ENCODE assay signal across 8 mouse cellular contexts in the genomic region with DNA sequence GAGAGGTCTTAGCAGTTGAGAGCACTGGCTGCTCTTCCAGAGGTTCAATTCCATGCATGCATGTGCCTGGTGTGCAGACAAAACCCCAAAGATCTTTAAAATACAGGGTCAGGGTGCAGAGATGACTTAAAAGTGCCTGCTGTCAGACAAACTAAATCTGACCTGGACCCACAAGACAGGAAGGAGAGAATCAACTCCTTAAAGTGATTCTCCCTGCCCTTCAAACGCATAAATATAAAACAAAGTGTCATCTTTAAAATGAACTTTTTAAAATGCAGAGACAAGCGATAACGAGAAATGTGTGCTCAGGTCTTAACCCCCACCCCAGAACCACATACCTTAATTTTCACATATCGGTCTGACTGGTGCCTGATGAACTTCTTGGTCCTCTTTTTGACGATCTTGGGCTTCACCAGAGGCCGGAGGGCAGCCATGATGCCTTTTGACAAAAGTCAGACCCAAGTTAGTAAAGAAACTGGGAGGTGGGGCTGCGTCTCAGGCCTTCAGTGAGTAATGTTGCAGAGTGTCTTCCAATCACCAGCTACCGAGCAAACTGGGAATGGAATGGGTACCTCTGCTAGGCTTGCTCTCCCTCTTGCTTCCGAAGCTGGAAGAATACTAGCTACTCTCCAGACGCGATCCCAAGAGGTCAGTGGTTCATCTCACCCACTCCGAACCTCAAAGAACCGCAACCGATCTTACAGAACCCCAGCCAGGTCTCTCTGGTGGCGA. TPM values are rescaled to one million over a fixed set of nuclear protein-coding genes. Genes with fewer than 3 reads are reported as not detected.
DNase-seq lines count a peak whose midpoint lies in the region; ATAC-seq lines count a peak whose summit lies in the region.

No protein-coding gene starts in this region.

- WGBS in heart, embryonic 16.5 days = 2% methylated on average over 15 of the region's 15 CpGs
- 2% methylated on average over 15 of the region's 15 CpGs for WGBS in forebrain, embryonic 15.5 days
- WGBS in macrophage (ENCODE audit: missing documents) = 2% methylated on average over 15 of the region's 15 CpGs

- no peaks in the 10 kb centered on the region for H3K27me3 ChIP-seq in heart, embryonic 16.5 days (ENCODE audit: control insufficient read depth, insufficient read depth, low read length)
- H3K27me3 ChIP-seq in forebrain, embryonic 15.5 days = no peaks in the 10 kb centered on the region

- peak overlapping the region; percentile 93 for H3K27ac ChIP-seq in heart, embryonic 16.5 days (ENCODE audit: low read length)
- peak overlapping the region; percentile 97 for H3K27ac ChIP-seq in forebrain, embryonic 15.5 days (replicated peaks)
- peak overlapping the region; percentile 62 for H3K27ac ChIP-seq in macrophage

- H3K36me3 ChIP-seq in heart, embryonic 16.5 days (ENCODE audit: control insufficient read depth, insufficient read depth) = peaks cover 42% of the 10 kb centered on the region
- H3K36me3 ChIP-seq in forebrain, embryonic 15.5 days = peaks cover 34% of the 10 kb centered on the region
- H3K36me3 ChIP-seq in macrophage (ENCODE audit: inconsistent target) = peaks cover 28% of the 10 kb centered on the region; the same call in 1 of the 2 replicates

- H3K9me3 ChIP-seq in heart, embryonic 16.5 days (replicated peaks; ENCODE audit: control insufficient read depth, low read length) = no peaks in the 10 kb centered on the region
- no peaks in the 10 kb centered on the region for H3K9me3 ChIP-seq in forebrain, embryonic 15.5 days

- no peak for ATAC-seq in heart, embryonic 16.5 days (replicated peaks; ENCODE audit: extremely low read depth, insufficient read depth, low FRiP score)
- 0 out of 2 replicates have a peak, but pooled peaks have one; percentile 0 for ATAC-seq in forebrain, embryonic 15.5 days (replicated peaks)
- no peak for ATAC-seq in inflammation-experienced regulatory T-cells, adult 6 months

- peaks cover 20% of the 10 kb centered on the region for H3K4me1 ChIP-seq in heart, embryonic 16.5 days (ENCODE audit: control insufficient read depth, insufficient read depth, low read length)
- H3K4me1 ChIP-seq in forebrain, embryonic 15.5 days = peaks cover 23% of the 10 kb centered on the region

- DNase-seq in heart, adult 9 months (ENCODE audit: low spot score in 2 of 2) = no peak
- peak; percentile 33 for DNase-seq in MN1 (ENCODE audit: low spot score)
- no peak for DNase-seq in urinary bladder, adult 18-20 months (ENCODE audit: low spot score in 2 of 2)
- no peak for DNase-seq in left cerebral cortex, adult 8-10 months (ENCODE audit: low spot score in 2 of 2)

- peak overlapping the region; percentile 95 for H3K4me2 ChIP-seq in heart, embryonic 16.5 days (ENCODE audit: low read depth, low read length)
- peak overlapping the region; percentile 71 for H3K4me2 ChIP-seq in forebrain, embryonic 15.5 days (replicated peaks)

- H3K4me3 ChIP-seq in heart, embryonic 16.5 days (ENCODE audit: low read length) = peak overlapping the region; percentile 100
- H3K4me3 ChIP-seq in forebrain, embryonic 15.5 days = peak overlapping the region; percentile 66
- H3K4me3 ChIP-seq in macrophage (ENCODE audit: inconsistent target) = peak overlapping the region; percentile 99

- peaks cover 31% of the 10 kb centered on the region for H3K79me2 ChIP-seq in macrophage (ENCODE audit: inconsistent target)

- H3K9ac ChIP-seq in heart, embryonic 16.5 days (ENCODE audit: low read length) = peak overlapping the region; percentile 100
- peak overlapping the region; percentile 83 for H3K9ac ChIP-seq in forebrain, embryonic 15.5 days (replicated peaks)

RNA-seq across cellular contexts. Expression of a gene that starts 0.9 kb away (rescaled TPM):
- polyA plus RNA-seq in heart, embryonic 16.5 days (2015; fragmentation: Nextera tagmentation; extraction: Ambion mirVana) = 1,011 and 1,085 TPM in 2 replicates
- 1,339 and 1,342 TPM in 2 replicates for polyA plus RNA-seq in forebrain, embryonic 15.5 days (2015; fragmentation: Nextera tagmentation; extraction: Ambion mirVana)
- total RNA-seq in macrophage (2018; cell fraction: chromatin; rRNA removed) = 100 to 1,000 TPM in 1 of 26 experiments, 10 to 100 TPM in 25; 13.8 to 306 (median 24.5) TPM
- 1,000 to 10,000 TPM in 14 of 26 experiments, 100 to 1,000 TPM in 12; 650 to 2,033 (median 1,073) TPM for total RNA-seq in macrophage (2018; cell fraction: cytosol; rRNA removed)
- 100 to 1,000 TPM in 20 of 26 experiments, 10 to 100 TPM in 6; 80.9 to 229 (median 117) TPM for total RNA-seq in macrophage (2018; cell fraction: nucleus; rRNA removed)
- 1,117 to 2,121 TPM (median 1,999 TPM) in 3 replicates for polyA plus RNA-seq in macrophage (2018)
- polyA plus RNA-seq in inflammation-experienced regulatory T-cells, adult 6 months (2017; shearing (Covaris generic)) = 1,000 to 10,000 TPM; 4,797 to 7,885 (median 7,790) TPM
- 100 to 1,000 TPM; 503 to 593 (median 546) TPM for total RNA-seq in left cerebral cortex, adult 8-10 months (2022)

RNA-seq across cellular contexts. Expression of a gene that starts 30.6 kb away (rescaled TPM):
- polyA plus RNA-seq in heart, embryonic 16.5 days (2015; fragmentation: Nextera tagmentation; extraction: Ambion mirVana) = 0.51 and 0.59 TPM in 2 replicates
- polyA plus RNA-seq in forebrain, embryonic 15.5 days (2015; fragmentation: Nextera tagmentation; extraction: Ambion mirVana) = 1.8 and 2.0 TPM in 2 replicates
- 1 to 10 TPM in 4 of 26 experiments, under 1 TPM in 19, not detected in 3; 0.29 to 1.9 (median 0.69) TPM for total RNA-seq in macrophage (2018; cell fraction: chromatin; rRNA removed)
- total RNA-seq in macrophage (2018; cell fraction: cytosol; rRNA removed) = under 1 TPM in 25 of 26 experiments, not detected in 1; 0.04 to 0.25 (median 0.11) TPM
- 1 to 10 TPM in 3 of 26 experiments, under 1 TPM in 19, not detected in 4; 0.18 to 1.2 (median 0.63) TPM for total RNA-seq in macrophage (2018; cell fraction: nucleus; rRNA removed)
- 0.16 to 0.32 TPM in 2 of 3 replicates, not detected in the other for polyA plus RNA-seq in macrophage (2018)
- polyA plus RNA-seq in inflammation-experienced regulatory T-cells, adult 6 months (2017; shearing (Covaris generic)) = under 1 TPM in 2 of 3 experiments, not detected in 1; 0.31 to 0.47 TPM
- 1 to 10 TPM; 4.3 to 5.4 (median 4.7) TPM for total RNA-seq in left cerebral cortex, adult 8-10 months (2022)

RNA-seq across cellular contexts. Expression of a gene that starts 33.3 kb away (rescaled TPM):
- 42.0 and 49.8 TPM in 2 replicates for polyA plus RNA-seq in heart, embryonic 16.5 days (2015; fragmentation: Nextera tagmentation; extraction: Ambion mirVana)
- 17.1 and 19.5 TPM in 2 replicates for polyA plus RNA-seq in forebrain, embryonic 15.5 days (2015; fragmentation: Nextera tagmentation; extraction: Ambion mirVana)
- total RNA-seq in macrophage (2018; cell fraction: chromatin; rRNA removed) = 1 to 10 TPM in 2 of 26 experiments, under 1 TPM in 16, not detected in 8; 0.13 to 1.4 (median 0.51) TPM
- total RNA-seq in macrophage (2018; cell fraction: cytosol; rRNA removed) = under 1 TPM; 0.15 to 0.63 (median 0.38) TPM
- total RNA-seq in macrophage (2018; cell fraction: nucleus; rRNA removed) = under 1 TPM in 25 of 26 experiments, not detected in 1; 0.12 to 0.74 (median 0.31) TPM
- 0.33 to 0.35 TPM (median 0.34 TPM) in 3 replicates for polyA plus RNA-seq in macrophage (2018)
- polyA plus RNA-seq in inflammation-experienced regulatory T-cells, adult 6 months (2017; shearing (Covaris generic)) = 1 to 10 TPM; 2.3 to 4.8 (median 3.7) TPM
- 1 to 10 TPM; 3.2 to 3.4 (median 3.2) TPM for total RNA-seq in left cerebral cortex, adult 8-10 months (2022)

RNA-seq across cellular contexts. Expression of a gene that starts 45.4 kb away (rescaled TPM):
- 1.1 and 1.3 TPM in 2 replicates for polyA plus RNA-seq in heart, embryonic 16.5 days (2015; fragmentation: Nextera tagmentation; extraction: Ambion mirVana)
- polyA plus RNA-seq in forebrain, embryonic 15.5 days (2015; fragmentation: Nextera tagmentation; extraction: Ambion mirVana) = 0.40 and 0.75 TPM in 2 replicates
- 1 to 10 TPM in 9 of 26 experiments, under 1 TPM in 5, not detected in 12; 0.75 to 7.2 (median 2.1) TPM for total RNA-seq in macrophage (2018; cell fraction: chromatin; rRNA removed)
- 1 to 10 TPM in 14 of 26 experiments, under 1 TPM in 12; 0.28 to 4.5 (median 1.2) TPM for total RNA-seq in macrophage (2018; cell fraction: cytosol; rRNA removed)
- total RNA-seq in macrophage (2018; cell fraction: nucleus; rRNA removed) = 1 to 10 TPM in 12 of 26 experiments, under 1 TPM in 5, not detected in 9; 0.63 to 4.9 (median 1.6) TPM
- polyA plus RNA-seq in macrophage (2018) = 0.49 to 1.5 TPM (median 0.86 TPM) in 3 replicates
- polyA plus RNA-seq in inflammation-experienced regulatory T-cells, adult 6 months (2017; shearing (Covaris generic)) = not detected
- 1 to 10 TPM in 3 of 4 experiments, under 1 TPM in 1; 0.57 to 1.8 (median 1.6) TPM for total RNA-seq in left cerebral cortex, adult 8-10 months (2022)

RNA-seq across cellular contexts. Expression of a gene that starts 45.5 kb away (rescaled TPM):
- polyA plus RNA-seq in heart, embryonic 16.5 days (2015; fragmentation: Nextera tagmentation; extraction: Ambion mirVana) = 10.2 and 12.5 TPM in 2 replicates
- 15.5 and 16.3 TPM in 2 replicates for polyA plus RNA-seq in forebrain, embryonic 15.5 days (2015; fragmentation: Nextera tagmentation; extraction: Ambion mirVana)
- 10 to 100 TPM in 16 of 26 experiments, 1 to 10 TPM in 10; 1.9 to 39.9 (median 14.4) TPM for total RNA-seq in macrophage (2018; cell fraction: chromatin; rRNA removed)
- 1 to 10 TPM; 1.4 to 7.7 (median 4.6) TPM for total RNA-seq in macrophage (2018; cell fraction: cytosol; rRNA removed)
- total RNA-seq in macrophage (2018; cell fraction: nucleus; rRNA removed) = 10 to 100 TPM in 13 of 26 experiments, 1 to 10 TPM in 13; 1.5 to 33.5 (median 10.7) TPM
- polyA plus RNA-seq in macrophage (2018) = 4.7 to 9.4 TPM (median 5.9 TPM) in 3 replicates
- 10 to 100 TPM in 1 of 3 experiments, 1 to 10 TPM in 2; 8.6 to 12.8 (median 8.9) TPM for polyA plus RNA-seq in inflammation-experienced regulatory T-cells, adult 6 months (2017; shearing (Covaris generic))
- total RNA-seq in left cerebral cortex, adult 8-10 months (2022) = 1 to 10 TPM; 7.8 to 9.4 (median 8.1) TPM
